Mouse (Mus musculus) hindbrain, embryonic 16.5 days (tissue): ENCODE measurements around the gene Theg. TPM values are rescaled to one million over a fixed set of nuclear protein-coding genes. Genes with fewer than 3 reads are reported as not detected.

Experiments
- ATAC-seq: fragments of 200-750 bp; cut with Nextera tagmentation; 2 replicates; pipeline ENCODE4 v1.8.0; 2017; ENCODE audit warnings: moderate TSS enrichment, moderate library complexity
- H3K27ac ChIP-seq: fragments of 300-500 bp; sonication (generic); 2 replicates; pipeline ENCODE4 v1.5.1; 2014; ENCODE audit warnings: low read depth, mild to moderate bottlenecking, control low read depth, low read length, moderate library complexity
- H3K27me3 ChIP-seq: fragments of 300-500 bp; sonication (generic); replicated peaks from 2 replicates; pipeline ENCODE4 v1.6.1; 2014; ENCODE audit warnings: low read length; ENCODE audit not compliant: control insufficient read depth, insufficient read depth
- H3K36me3 ChIP-seq: fragments of 300-500 bp; sonication (generic); 2 replicates; pipeline ENCODE4 v1.6.1; 2014; ENCODE audit warnings: mild to moderate bottlenecking, low read length, moderate library complexity, mixed read lengths; ENCODE audit not compliant: control insufficient read depth, insufficient read depth
- H3K4me1 ChIP-seq: fragments of 300-500 bp; sonication (generic); 2 replicates; pipeline ENCODE4 v1.6.1; 2014; ENCODE audit warnings: low read depth, low read length; ENCODE audit not compliant: control insufficient read depth, insufficient read depth
- H3K4me2 ChIP-seq: fragments of 300-500 bp; sonication (generic); 2 replicates; pipeline ENCODE4 v1.6.1; 2014; ENCODE audit warnings: mild to moderate bottlenecking, low read length, control low read depth, moderate library complexity
- H3K4me3 ChIP-seq: fragments of 300-500 bp; sonication (generic); 2 replicates; pipeline ENCODE4 v1.5.1; 2014; ENCODE audit warnings: mild to moderate bottlenecking, low read length, control low read depth, moderate library complexity
- H3K9ac ChIP-seq: fragments of 300-500 bp; sonication (generic); 2 replicates; pipeline ENCODE4 v1.6.1; 2014; ENCODE audit warnings: low read depth, mild to moderate bottlenecking, control low read depth, low read length, moderate library complexity
- H3K9me3 ChIP-seq: fragments of 300-500 bp; sonication (generic); 2 replicates; pipeline ENCODE4 v1.6.1; 2014; ENCODE audit warnings: mild to moderate bottlenecking, low read length, moderate library complexity; ENCODE audit not compliant: control insufficient read depth
- WGBS: fragments of 180-500 bp; shearing (Covaris S2); extraction: QIAGEN DNeasy Blood & Tissue Kit; methylation state at CpG from one replicate; pipeline ENCODE4 v1.1.7; 2014; 5-methylcytosine and 5-hydroxymethylcytosine counted together
- polyA plus RNA-seq: library from polyadenylated mRNA; unstranded; fragments of >200 nt; fragmentation: Nextera tagmentation; extraction: Ambion mirVana; gene quantifications from 2 replicates; pipeline ENCODE4 v1.2.1, GENCODE M21; 2015

Gene Theg
- polyA plus RNA-seq, 1 experiment from 2014 or later: not detected

DNA sequence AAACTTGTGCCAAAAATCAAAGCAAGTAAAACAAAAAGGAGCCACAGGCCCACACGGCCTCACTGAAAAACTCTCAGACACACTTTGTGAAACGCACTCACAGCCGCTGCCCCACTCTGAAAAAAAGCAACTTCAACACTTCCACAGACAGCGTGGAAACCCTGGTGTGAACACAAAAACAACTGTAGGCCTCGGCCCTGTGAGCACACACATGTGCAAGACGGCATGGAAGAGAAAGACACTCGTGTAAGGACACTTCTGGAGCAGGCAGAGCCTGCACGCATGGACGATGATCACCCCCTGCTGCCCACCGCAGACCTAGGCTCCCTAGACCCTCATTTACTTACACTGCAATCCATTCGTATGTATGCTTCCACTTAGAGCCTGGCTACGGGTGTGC lies 41.2 kb downstream of the Theg start:
- Histone ChIP-seq H3K27ac (no peak overlapping the region), H3K9me3 (no peaks in the 10 kb centered on the region), H3K4me1 (no peaks in the 10 kb centered on the region), H3K4me2 (no peak overlapping the region), H3K9ac (no peak overlapping the region), H3K4me3 (no peak overlapping the region), H3K27me3 (no peaks in the 10 kb centered on the region), H3K36me3 (peaks cover 50% of the 10 kb centered on the region)
- 87% methylated on average over 12 of the region's 12 CpGs for WGBS
- ATAC-seq: no peak

DNA sequence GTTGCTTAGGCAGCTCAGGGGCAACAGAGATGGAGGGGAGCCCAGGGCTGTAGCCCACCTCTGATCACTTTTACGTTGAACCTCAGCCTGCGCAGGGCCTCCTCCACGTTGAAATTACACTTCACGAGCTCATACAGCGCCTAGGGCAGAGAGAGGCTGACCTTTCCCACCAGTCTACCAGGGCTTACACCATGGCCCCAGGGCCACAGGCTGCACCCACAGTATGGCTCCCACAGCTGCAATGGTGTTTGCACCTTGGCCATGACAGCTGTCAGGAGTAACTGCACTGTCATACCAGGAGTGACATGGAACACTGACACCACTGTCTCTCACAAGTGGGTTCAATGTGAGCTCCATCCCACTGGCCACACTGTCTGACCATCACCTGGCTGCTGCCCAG lies 42.5 kb downstream of the Theg start:
- no peak overlapping the region for H3K4me2 ChIP-seq
- no peak overlapping the region for H3K4me3 ChIP-seq
- peaks cover 62% of the 10 kb centered on the region for H3K36me3 ChIP-seq
- no peak overlapping the region for H3K27ac ChIP-seq
- H3K9ac ChIP-seq: no peak overlapping the region
- H3K4me1 ChIP-seq: no peaks in the 10 kb centered on the region
- ATAC-seq: no peak
- no peaks in the 10 kb centered on the region for H3K27me3 ChIP-seq
- H3K9me3 ChIP-seq: no peaks in the 10 kb centered on the region
- 98% methylated on average over 5 of the region's 5 CpGs for WGBS

DNA sequence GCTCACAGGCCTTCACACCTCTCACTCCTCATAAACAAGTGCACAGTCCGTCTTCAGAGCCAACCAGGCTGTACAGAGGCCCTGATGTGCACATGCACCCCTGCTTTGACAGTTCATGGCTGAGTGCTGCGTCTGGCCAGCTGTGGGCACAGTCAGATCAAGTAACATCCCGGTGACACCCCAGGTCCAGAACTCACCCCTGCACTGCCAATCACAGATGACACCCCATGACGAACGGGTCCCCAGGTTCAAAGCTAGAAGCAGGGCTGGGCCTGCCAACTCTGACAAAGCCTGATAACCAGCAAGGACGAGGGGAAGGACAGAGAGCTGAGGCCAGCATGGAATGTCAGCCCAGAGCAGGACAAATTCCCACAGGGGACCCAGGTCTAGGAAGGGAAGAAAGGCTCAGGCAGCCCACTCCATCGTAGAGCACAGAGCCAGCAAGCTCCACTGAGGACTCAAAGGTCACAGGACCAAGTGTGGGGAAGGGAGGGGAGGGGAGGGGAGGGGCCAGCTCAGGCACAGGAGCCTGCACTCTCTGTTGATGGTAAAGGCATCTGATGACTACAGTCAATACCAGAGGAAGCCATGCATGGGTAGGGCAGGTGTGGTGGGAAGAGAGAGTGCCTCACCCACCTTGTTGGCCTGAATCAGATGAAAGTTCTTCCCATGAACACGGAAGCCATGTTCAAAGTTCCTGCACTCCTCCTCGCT lies 43.1 kb downstream of the Theg start:
- no peak for ATAC-seq
- Histone ChIP-seq H3K36me3 (peaks cover 57% of the 10 kb centered on the region), H3K27ac (no peak overlapping the region), H3K9me3 (no peaks in the 10 kb centered on the region), H3K4me1 (no peaks in the 10 kb centered on the region), H3K4me2 (no peak overlapping the region), H3K27me3 (no peaks in the 10 kb centered on the region), H3K9ac (no peak overlapping the region), H3K4me3 (no peak overlapping the region)
- 90% methylated on average over 9 of the region's 9 CpGs for WGBS

DNA sequence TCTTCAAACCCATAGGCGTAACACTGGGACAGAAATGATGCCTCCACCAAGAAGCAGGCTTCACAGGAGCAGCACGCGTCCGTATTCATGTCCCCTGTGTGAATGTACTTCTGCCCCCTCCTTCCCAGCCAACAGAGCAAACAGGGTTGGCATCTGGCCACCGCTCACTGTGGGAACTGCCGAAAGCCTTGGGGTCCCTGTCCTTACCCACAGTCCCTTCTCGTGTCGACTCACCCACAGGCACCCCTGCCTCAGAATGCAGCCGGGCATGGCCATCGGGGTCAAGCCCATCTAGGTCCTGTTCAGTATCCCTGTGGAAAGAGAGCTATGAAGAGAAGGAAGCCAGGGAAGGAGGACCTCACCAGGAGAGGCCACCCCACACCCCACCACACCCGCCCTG lies 45.0 kb downstream of the Theg start:
- Histone ChIP-seq H3K4me1 (no peaks in the 10 kb centered on the region), H3K36me3 (peaks cover 49% of the 10 kb centered on the region), H3K27me3 (no peaks in the 10 kb centered on the region), H3K9me3 (no peaks in the 10 kb centered on the region), H3K27ac (no peak overlapping the region), H3K4me3 (no peak overlapping the region), H3K4me2 (no peak overlapping the region), H3K9ac (no peak overlapping the region)
- ATAC-seq: no peak
- WGBS: 95% methylated on average over 11 of the region's 11 CpGs

DNA sequence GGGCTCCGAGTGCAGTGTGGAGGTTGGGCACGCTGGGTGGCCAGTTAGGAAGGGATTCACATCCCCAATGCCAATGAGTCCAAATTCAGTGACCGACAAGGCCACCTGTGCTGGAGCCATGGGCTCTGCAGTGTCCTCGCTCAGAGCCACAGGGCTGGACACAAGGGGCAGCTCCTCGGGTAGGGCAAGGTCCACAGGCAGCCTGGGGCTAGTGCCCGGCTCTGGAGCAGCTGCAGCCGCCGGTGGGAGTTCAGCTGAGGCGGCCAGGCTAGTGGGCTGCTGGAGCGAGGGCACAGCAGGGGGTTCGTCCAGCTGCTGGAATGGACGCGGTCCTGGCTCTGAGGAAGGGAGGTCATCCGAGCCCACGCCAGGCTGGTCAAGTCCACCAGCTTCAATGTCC lies 45.6 kb downstream of the Theg start:
- ATAC-seq: no peak
- Histone ChIP-seq H3K27me3 (no peaks in the 10 kb centered on the region), H3K4me2 (no peak overlapping the region), H3K9ac (no peak overlapping the region), H3K4me1 (no peaks in the 10 kb centered on the region), H3K9me3 (no peaks in the 10 kb centered on the region), H3K36me3 (peaks cover 43% of the 10 kb centered on the region), H3K4me3 (no peak overlapping the region), H3K27ac (no peak overlapping the region)
- 86% methylated on average over 15 of the region's 15 CpGs for WGBS

DNA sequence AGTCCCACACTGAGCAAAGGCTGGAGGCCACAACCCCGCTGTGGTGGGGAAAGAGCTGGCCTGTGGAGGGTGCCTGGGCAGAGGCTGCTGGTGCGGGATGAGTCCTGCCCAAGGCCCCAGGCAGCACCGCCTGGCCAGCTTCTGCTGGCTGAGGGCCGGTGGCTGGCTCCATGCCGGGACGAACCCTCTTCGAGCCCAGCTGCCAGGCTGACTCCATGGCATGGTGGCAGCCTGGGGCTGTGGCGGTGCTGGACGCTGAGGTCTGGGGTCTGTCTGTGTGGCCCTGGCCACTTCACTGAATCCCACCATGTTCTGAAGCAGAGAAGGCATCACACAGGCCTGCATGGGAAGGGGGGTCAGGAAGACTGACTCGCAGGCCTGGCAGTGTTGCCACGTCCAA lies 46.4 kb downstream of the Theg start:
- Histone ChIP-seq H3K4me2 (no peak overlapping the region), H3K4me1 (no peaks in the 10 kb centered on the region), H3K4me3 (no peak overlapping the region), H3K36me3 (peaks cover 42% of the 10 kb centered on the region), H3K27me3 (no peaks in the 10 kb centered on the region), H3K9ac (no peak overlapping the region), H3K27ac (no peak overlapping the region), H3K9me3 (no peaks in the 10 kb centered on the region)
- ATAC-seq: no peak
- 96% methylated on average over 7 of the region's 11 CpGs for WGBS

DNA sequence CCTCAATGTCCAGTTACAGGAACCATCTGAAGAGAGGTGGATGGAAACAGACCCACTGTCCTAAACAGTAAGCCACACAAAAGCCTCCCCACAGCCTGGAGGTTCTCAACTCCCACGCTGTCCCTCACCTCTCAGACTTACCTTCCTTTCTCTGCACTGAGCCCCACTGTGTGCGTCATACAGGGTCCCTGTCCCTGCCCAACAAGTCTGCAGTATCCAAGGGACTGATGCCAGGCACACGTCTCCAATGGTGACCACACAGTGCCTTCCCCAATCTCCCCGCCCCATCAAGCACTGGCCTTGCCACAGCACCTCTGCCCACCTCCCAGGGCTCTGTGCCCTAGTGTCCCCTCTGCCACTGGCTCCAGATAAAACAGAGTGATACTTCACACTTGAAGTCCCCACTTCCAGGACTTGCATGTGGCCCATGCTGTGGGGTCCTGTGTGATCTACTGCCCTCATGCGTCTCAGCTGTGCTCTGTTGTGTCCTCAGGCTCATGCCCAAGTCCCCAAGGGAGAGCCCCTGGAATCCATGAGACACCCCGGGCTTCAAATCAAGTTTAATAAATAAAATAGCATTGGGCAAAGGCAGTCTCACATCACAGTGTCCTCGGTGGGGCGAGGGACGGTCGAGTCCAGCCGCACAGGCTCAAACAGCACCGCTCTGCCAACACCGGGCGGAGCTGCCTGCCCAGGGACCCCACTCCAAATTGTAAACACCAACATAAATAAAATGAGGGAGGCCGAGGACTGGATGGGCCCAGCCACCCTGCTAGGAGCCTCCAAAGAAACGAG lies 47.2 kb downstream of the Theg start:
- peaks cover 41% of the 10 kb centered on the region for H3K36me3 ChIP-seq
- WGBS: 94% methylated on average over 16 of the region's 16 CpGs

DNA sequence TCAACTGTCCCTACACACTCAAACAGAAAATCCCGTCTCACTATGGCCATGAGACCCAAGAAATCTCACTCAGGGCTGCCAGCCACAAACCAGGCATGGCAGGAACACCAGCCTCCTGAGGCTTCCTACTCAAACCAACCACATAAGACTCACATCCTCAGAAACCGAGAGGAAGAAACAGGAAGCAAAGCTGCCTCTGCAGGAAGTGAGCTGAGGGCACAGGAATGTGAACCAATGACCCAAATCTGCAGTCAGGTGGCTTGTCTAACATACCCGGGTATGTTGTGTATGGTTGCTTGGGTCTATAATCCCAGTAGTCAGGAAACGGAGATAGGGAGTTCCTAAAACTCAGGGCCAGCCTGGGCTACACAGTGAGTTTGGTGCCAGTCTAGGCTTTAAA lies 48.3 kb downstream of the Theg start:
- 81% methylated on average over 4 of the region's 4 CpGs for WGBS
- peaks cover 31% of the 10 kb centered on the region for H3K36me3 ChIP-seq
- ATAC-seq: no peak

More for the DNA sequence above, 47.2 kb downstream of the Theg start:
- no peaks in the 10 kb centered on the region for H3K4me1 ChIP-seq
- ATAC-seq: no peak
- H3K4me3 ChIP-seq: no peak overlapping the region
- H3K27me3 ChIP-seq: no peaks in the 10 kb centered on the region
- no peak overlapping the region for H3K4me2 ChIP-seq
- H3K9me3 ChIP-seq: no peaks in the 10 kb centered on the region
- no peak overlapping the region for H3K9ac ChIP-seq
- no peak overlapping the region for H3K27ac ChIP-seq

DNA sequence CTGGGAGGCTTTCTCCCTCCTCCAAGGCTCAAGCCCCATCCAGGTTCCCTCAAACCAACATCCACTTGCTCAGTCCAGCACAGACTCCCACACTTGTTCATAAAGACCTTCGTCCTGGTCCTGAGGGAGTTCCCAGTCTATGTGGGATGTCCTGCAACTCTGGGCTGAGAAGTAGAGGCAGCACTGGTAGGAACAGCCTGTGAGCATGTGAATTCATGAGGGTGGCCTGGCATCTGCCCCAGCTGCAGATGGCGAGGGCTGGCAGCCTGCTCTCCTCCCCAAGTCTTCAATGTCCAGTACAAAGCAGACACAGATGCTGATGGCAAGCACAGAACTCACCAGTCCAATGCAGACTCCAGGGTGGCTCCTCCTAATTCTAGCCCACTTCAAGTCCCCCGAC lies 48.8 kb downstream of the Theg start:
- Histone ChIP-seq H3K36me3 (peaks cover 28% of the 10 kb centered on the region), H3K27me3 (no peaks in the 10 kb centered on the region), H3K9ac (no peak overlapping the region), H3K4me1 (peaks cover 8% of the 10 kb centered on the region), H3K4me3 (no peak overlapping the region), H3K4me2 (no peak overlapping the region), H3K9me3 (no peaks in the 10 kb centered on the region), H3K27ac (no peak overlapping the region)
- 90% methylated on average over 3 of the region's 3 CpGs for WGBS
- no peak for ATAC-seq

More for the DNA sequence above, 48.3 kb downstream of the Theg start:
- Histone ChIP-seq H3K4me2 (no peak overlapping the region), H3K4me1 (peaks cover 2% of the 10 kb centered on the region), H3K27ac (no peak overlapping the region), H3K27me3 (no peaks in the 10 kb centered on the region), H3K9me3 (no peaks in the 10 kb centered on the region), H3K4me3 (no peak overlapping the region), H3K9ac (no peak overlapping the region)
